Mouse (Mus musculus): ENCODE measurements around the gene Gar1.

DNA sequence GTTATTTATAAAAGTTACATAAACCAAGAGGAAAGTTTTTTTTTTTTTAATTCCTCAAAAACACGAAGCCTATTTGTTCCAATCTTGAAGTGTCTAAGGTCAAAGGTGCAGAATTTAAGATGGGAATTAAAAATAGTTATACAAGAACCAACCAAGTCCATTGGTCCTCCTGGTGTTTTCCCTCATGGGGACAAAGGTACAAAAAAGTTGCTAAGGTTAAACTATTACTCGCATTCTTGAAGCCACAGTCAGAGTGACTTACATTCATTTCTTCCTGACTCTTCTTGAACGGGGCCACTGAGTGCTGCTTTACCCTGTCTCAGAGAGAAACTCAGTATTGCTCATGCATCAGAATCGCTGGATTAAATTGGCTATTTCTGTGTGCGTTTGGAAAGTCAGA, 33.9 kb downstream of the Gar1 start:
- TF ChIP-seq POLR2A (IDR thresholded peaks at IDR 0.05; ENCODE audit: insufficient read depth, low read depth, low read length) (no peak), CTCF (IDR thresholded peaks at IDR 0.05) (no peak), EP300 (IDR thresholded peaks at IDR 0.05; ENCODE audit: insufficient read depth, low read depth, low read length) (no peak)

All from heart, adult 2 months (tissue).